Mouse (Mus musculus) megakaryocyte progenitor cell, adult 5-6 weeks (primary cell): Measurements from ENCODE around the gene Drg1. TPM values are rescaled to one million over a fixed set of nuclear protein-coding genes. Genes with fewer than 3 reads are reported as not detected.
"Not testable (repeated sequence)": the region's sequence is repeated elsewhere in the genome, so short reads cannot be mapped to it uniquely, and the experiment has no call there.

Experiments used
- ATAC-seq: replicated peaks from 2 replicates; pipeline ENCODE4 v1.8.0; 2016; ENCODE audit warnings: mild to moderate bottlenecking, moderate TSS enrichment, inconsistent platforms; ENCODE audit not compliant: poor library complexity
- total RNA-seq, 2 experiments: library from RNA; stranded (forward) in 1 of 2; stranded (reverse) in 1 of 2; fragments of 157-497, 149-512 nt in 1 of 2; fragments of 200-1000 nt in 1 of 2; gene quantifications; 2 replicates each; pipeline versions ENCODE4 v1.2.3 to v1.2.4; 2015 to 2017

Gene Drg1
- total RNA-seq, 2 experiments from 2014 or later = 196 to 253 TPM

DNA sequence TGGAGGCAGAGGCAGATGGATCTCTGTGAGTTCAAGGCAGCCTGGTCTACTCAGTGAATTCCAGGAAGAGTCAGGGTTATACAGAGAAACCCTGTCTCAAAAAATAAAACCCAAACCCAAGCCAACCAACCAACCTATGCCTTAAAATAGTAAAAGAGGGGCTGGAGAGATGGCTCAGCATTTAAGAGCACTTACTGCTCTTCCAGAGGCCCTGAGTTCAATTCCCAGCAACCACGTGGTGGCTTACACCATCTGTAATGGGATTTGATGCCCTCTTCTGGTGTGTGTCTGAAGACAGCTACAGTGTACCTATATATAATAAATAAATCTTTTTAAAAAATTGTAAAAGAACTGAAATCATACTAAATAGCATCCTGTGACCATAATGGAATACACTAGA is 94.3 kb downstream of the Drg1 start:
- ATAC-seq = not testable (repeated sequence)

DNA sequence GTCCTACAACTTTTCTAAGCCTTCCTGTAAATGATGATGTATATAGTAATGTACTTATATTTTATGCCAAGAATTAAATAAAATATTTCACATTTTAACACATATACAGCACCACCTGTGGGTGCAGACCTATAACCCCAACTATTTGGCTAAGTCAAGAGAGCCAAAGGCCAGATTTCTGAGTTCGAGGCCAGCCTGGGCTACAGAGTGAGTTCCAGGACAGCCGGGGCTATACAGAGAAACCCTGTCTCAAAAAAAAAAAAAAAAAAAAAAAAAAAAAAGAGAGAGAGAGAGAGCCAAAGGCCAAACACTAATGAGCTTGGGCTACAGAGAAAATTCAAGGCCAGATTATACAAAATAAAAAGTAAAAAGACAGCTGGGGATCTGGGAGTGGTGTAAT is 97.2 kb downstream of the Drg1 start:
- not testable (repeated sequence) for ATAC-seq

DNA sequence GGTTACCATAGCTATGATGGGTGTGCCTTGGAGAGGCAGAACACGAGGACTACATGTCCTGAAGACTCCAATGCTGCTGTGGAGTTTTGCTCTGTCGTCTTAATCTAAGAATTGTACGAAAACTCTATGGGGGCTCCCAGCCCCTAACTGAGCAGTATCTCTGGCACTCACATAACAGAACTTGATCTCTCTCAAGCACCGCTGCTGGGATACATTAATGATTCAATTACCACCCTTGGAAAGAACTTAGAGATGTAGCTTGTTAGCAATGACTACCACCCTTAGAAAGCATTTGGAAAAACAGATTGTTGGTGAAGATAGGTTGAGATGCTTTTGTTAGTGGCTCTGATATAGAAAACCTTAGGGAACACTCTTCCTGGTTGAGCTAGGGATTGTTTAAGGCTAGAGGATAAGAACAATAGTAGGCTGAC is 98.6 kb downstream of the Drg1 start:
- 0 out of 2 replicates have a peak, but pooled peaks have one; percentile 4 for ATAC-seq

DNA sequence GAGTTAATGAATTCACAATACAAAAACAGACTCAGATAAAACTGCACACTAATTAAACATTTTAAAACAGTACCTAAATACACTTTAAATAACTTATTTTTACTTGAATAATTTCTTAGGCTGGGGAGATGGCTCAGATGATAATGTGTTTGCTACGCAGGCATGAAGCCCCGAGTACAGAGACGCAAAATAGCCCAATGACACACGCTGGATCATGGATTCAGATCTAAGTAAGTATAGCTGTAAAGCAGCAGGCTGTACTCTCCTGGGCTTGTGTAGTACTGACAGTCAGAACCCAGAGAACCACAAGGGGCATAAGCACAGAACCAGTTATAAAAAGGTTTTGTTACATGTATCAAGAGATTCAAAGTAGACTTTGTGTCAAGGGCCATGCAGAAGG is 99.1 kb downstream of the Drg1 start:
- ATAC-seq = 0 out of 2 replicates have a peak, but pooled peaks have one; percentile 3

DNA sequence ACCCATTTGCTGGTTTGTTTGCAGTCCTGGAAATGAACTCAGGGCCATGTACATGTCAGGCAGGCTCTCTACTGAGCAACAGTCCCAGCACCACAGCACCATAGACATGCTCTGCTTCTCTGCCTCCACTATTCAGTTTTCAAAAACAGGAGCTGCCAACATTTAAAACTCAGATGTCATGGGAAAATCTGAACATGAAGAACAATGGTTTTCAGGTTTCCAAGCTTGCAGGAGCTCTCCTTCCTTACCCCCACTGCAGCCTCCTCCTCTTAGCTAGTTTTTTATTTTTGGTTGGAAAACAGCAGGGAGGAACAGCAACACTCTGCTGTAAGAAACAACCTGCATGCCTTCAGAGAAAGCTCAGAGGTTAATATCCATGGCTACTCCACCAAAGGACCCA is 99.9 kb downstream of the Drg1 start:
- not testable (repeated sequence) for ATAC-seq

DNA sequence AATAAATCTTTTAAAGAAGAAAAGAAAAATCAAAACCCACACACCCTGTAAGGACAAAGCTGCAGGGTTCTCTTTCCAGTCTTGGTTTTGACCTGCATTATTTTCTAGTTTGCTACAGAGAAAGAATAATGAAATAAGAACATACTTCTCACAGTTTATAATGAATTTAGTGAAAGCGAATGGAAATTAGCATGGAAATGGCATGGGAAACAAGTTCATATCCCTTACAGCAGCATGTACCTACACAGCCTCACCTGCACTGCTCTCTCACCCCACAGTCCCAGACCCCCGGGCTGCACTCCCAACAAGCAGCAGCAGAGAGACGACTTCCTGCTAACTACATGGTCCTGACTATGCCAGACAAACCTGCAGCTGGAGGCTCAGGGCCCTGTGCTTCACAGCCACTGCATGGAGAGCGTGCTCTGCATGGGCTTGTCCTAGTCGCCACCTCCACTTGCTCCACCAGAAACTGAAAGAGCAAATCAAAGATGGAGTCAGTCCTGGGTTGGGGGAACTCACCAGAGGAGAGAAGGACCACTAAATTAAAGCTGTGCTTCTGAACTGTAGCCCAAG is 100.9 kb downstream of the Drg1 start:
- ATAC-seq = peak; percentile 7

DNA sequence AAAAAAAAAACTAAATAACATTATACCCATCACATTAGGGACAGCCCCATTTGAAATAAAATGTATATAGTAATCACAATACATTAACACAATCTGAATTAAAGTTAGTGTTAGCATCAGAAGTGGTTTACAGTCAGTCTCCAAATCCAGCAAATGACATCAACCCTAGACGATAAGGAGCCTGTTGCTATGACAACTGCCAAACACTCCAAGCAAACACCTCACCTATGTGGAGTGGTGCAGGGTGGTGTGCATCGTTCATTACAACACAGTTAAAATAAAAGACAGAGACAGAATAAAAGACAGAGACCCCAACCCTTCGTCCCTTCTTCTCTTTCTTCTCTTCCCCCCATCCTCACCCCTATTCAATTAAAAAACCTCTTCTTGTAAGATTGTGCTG is 102.6 kb downstream of the Drg1 start:
- ATAC-seq = not testable (repeated sequence)

DNA sequence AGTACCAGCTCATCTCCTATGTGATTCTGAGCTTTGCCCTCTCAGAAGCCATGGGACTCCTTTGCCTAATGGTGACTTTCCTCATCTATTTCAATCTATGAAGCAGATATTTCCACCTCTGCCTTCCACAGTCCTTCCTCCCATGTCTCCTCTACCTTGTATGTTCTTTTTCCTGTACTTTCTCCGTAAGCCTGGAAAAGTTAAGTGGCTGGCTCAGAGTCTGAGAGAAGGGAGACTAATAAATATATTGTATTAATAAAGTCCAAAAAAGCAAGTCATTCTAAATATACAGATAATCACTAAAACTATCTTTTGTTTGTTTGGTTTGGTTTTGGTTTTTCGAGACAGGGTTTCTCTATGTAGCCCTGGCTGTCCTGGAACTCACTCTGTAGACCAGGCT is 103.1 kb downstream of the Drg1 start:
- ATAC-seq = not testable (repeated sequence)

DNA sequence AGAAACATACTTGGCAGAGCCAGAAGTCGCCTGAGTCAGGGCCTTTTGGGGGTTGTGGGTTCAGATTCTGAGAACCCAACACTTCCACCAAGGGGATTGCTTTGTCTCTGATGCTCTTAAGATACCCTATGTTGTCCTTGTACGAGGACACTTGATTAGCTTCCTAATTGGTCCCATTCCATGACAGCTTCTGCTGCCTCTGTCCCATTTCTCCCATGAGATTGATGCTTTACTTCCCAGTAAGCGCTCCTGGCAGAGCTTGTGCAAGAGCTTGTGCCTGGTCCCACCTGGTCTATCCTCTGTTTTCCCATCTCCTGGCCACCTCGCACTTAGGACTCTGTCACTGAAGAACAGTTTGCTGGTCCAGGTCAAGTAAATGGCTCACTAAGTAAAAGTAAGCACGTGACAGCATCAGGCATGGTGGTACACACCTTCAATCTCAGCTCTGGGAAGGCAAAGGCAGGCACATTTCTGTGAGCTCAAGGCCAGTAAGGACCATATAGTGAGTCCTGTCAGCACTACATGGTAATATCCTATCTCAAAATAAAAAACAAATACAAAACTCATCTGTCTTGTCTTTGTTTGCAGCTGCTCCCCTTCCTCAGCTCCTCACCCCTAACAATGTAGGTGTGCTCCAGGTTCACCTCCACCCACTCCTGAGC is 103.8 kb downstream of the Drg1 start:
- ATAC-seq = peak; percentile 3; the same call in 1 of the 2 replicates

DNA sequence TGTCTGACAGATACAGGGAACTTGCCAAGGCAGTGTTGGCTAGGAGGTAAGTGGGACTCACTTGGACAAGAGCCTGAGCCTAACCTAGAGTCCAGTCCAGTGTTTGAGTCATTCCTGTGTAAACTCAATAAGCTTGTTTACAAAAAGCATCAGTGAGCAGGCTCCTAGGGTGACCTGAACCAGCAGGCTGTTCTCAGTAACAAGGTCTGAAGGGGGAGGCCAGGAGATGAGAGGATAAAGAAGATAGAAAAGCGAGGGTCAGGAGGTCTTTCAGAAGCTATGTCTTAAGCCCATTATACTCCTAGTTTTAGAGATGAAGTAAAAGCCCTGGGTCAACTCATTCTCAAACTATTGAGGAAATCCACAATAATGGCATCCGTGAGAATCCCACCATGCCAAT is 104.8 kb downstream of the Drg1 start:
- not testable (repeated sequence) for ATAC-seq

DNA sequence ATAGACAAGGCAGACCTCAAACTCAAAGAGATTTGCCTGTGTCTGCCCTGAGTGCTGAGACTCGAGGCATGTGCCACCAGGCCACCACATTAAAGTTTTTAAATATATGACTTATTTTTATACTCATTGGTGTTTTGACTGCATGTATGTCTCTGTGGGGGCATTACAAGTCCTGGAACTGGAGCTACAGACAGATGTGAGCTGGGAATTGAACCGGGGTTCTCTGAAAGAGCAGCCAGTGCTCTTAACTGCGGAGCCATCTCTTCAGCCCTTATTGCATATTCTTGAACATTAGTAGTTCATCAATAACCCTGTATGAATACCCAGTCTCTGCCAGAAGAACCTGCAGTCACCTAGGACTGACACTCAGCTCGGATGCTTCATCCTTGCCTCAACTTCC is 107.4 kb downstream of the Drg1 start:
- peak; percentile 0; the same call in 1 of the 2 replicates for ATAC-seq

DNA sequence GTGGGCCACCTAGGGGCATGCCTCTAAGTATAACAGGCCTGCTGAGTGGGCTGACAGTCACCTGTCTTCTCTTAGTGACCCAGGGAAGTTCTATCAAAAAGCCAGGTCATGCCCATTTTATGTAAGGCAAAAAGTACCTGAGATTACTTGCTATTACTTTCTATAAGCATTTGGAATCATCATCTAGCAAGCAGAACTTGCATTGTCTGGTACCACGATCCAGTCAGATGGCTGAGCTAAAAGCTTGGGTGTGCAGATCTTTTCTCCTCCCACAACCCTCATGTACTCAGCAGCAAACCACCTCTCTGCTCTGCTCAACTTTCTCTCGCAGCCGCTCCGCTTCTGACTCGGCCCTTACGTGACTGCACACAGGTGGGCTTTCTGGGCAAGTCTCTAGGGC is 108.2 kb downstream of the Drg1 start:
- ATAC-seq = not testable (repeated sequence)

DNA sequence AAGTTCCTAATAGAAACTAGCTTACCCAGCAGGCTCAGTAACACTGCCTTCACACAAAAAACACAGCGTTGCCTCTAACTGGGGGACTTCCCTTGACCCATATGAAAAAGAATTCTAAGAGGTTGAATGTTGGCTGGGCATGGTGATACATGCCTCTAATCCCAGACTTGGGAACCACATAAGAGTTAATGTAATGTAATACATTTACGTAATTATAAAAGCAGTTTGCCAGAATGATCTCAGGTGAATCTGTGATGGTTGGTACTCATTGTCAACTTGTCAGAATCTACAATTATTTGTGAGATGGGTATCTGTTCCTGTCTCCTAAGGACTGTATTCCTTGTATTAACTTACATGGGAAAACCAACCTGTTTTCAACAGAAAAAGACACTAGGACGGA is 109.2 kb downstream of the Drg1 start:
- not testable (repeated sequence) for ATAC-seq

DNA sequence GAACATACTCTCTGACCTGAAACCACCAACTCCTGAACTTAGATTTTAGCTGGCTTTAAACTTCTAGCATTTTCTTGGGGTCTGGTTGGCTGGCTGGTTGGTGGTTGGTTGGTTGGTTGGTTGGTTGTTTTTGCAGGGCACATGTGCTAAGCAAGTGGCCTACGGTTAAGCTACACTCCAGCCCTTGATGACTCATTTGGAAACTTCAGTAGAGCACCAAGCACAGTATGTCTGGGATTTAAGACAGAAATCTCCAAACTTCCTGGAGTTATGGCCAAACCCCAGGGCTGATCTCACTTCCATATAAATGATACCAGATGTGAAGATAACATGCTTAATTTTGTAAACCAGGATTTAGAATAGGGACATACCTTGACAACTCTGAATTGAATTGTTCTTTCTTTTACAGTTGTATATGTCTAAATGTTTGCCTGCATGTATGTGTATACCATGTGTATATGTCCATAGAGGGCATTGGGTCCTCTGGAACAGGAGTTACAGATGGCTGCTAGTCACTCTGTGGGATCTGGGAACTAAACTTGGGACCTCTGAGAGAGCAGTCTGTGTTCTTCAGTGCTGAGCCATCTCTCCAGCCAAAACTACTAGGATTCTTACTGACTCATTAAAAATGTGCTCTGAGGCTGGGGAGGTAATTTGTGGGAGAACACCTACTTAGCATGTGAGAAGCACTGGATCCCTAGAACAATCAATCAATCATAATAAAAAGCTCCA is 112.4 kb downstream of the Drg1 start:
- 0 out of 2 replicates have a peak, but pooled peaks have one; percentile 5 for ATAC-seq

DNA sequence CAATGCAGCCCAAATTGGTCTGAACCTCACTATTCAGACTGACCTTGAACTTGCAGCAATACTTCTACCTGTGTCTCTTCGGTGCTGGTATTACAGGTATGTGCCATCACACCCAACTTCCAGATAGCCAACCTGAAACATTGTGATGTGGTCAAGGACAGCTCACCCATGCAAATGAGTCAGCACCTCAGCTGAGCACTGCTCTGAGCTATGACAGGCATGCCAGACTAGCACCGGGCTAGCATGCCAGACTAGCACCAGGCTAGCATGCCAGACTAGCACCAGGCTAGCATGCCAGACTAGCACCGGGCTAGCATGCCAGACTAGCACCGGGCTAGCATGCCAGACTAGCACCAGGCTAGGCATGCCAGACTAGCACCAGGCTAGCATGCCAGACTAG is 114.9 kb downstream of the Drg1 start:
- ATAC-seq = not testable (repeated sequence)

DNA sequence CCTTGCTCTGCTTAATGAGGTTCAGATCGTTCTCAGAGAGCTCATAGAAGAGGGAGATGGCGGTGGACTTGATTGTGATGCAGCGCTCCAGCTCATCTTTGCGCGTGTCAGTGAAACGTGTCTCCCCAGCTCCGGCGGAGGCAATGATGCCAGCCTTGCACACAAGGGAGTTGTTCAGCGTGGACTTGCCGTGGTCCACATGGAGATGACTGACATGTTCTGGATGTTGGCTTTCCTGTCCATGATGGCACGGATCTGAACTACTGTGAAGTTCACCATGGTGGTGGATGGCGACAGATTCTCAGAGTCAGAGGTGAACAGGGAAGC is 115.6 kb downstream of the Drg1 start:
- ATAC-seq = not testable (repeated sequence)

DNA sequence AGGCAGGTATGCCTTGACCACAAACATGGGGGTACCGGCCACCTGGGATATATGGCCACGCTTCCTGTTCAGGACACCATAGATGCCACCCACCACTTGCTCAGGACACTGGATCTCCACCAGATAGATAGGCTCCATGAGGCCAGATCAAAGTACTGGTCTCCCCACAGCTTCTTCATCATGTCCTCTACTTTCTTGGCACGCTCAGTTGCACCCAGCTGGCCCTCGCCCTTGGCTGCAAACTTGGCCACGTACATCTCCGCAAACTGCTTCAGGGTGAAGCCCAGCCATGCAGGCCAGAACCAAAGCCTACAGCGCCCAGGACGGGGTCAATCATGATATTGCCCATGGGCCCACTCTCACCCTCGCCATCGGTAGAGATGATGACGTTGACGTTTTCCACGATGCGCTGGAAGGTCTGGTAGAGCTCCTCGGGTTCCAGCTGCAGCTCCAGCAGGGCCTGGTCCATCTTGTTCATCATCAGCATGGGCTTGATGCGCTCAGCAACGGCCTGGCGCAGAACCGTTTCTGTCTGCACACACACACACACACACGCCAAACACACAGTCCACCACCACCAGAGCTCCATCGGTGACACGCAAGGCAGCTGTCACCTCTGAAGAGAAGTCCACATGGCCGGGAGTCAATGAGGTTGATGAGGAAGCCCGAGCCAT is 116.1 kb downstream of the Drg1 start:
- not testable (repeated sequence) for ATAC-seq

DNA sequence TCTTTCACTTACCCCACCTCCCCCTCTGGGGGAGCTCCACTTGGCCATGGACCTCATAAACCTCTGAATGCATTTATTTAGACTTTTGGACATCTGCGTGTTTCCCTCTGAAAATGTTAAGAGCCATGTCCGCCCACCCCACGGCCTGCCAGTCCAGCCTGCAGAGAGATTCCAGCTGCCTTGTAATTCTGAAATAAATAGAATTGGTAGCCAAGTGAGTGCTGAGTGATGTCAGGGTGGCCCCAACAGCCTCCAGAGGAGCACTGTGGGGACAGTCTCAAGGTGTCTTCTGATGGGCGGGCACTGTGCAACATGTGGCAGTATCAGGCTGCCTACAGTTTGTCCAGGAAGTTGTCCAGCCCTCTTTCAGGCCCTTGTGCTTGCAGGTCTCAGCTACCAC is 116.7 kb downstream of the Drg1 start:
- ATAC-seq = not testable (repeated sequence)

DNA sequence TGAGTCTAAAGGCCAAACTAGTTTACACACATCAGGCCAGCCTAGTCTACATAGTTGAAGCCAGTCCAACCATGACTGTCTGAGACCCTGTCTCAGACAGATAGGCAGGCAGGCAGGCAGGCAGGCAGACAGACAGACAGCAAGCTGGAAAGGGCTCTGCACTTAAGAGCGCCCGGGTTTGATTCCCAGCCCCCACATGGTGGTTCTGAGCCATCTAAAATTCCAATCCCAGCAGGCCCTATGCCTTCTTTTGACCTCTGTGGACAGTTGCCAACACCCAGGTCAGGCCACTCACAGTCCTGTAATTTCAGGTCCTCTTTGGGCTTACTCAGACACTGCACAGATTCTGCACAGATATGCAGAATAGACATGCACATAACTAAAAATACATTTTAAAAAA is 119.4 kb downstream of the Drg1 start:
- ATAC-seq = not testable (repeated sequence)

DNA sequence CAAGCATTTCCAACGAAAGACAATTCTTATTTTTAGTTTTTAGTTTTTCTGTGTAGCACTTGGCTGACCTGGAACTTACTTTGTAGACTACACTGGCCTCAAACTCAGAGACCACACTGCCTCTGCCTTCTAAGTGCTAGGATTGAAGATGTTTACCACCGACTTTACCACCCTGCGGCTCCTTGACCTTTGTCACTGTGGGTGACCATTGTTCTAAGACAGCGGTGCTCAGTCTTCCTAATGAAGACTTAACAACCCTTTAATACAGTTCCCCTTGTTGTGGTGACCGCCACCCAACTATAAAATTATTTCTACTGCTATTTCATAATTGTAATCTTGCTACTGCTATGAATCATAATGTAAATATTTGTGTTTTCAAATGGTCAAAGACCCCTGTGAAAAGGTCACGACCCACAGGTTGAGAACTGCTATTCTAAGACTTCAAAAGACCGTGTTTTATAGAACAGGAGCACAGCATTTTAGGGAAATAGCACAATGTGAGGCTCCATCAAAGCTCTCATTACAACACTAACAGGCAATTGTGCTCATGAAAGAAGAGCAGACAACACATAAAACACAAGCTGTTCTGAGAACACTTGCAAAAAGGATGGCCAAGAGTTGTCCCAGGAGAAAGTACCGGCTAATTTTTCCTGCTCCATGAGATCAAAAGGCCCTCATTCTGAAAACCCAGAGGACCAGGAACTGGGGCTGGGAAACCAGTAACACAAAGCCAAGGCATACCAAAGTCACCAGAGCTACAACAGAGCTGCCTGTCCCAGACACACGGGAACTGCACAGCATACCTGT is 120.7 kb downstream of the Drg1 start:
- ATAC-seq = not testable (repeated sequence)

DNA sequence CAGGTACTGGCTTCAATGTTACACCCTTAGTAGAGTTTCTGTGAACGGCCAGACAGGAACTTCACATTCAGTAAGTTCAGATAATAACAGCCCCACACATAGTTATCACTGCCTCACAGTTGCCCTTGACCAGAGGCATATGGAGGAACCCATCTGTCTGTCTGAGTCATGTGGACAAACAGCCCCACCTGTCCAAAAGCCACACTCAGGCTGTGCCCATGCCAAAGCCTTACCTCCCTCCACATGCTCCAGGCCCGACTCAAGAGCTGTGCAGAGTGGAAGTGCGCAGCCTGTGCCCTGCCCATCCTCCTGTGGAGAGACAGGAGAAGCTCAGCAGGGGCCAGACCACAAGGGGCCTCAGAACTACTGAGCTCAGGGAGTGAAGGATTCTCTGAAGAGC is 122.2 kb downstream of the Drg1 start:
- peak; percentile 6 for ATAC-seq
